In genomic region chr4:72574946-72575345, GRCm38 (mm10) we compare ENCODE assay signal across 32 mouse cellular contexts.
"Had no signal": no experiment of that assay in that cellular context is flagged by ENCODE, and none has a peak within 500 bp of the region (broad histone marks: within the 10 kb centered on the region; RNA-seq: fewer than 3 reads in every experiment).

No protein-coding gene starts in this region.

- H3K9ac ChIP-seq: limb, embryonic 12.5 days; limb, embryonic 13.5 days; limb, embryonic 15.5 days; liver, embryonic 12.5 days; liver, embryonic 13.5 days; liver, embryonic 14.5 days; liver, embryonic 15.5 days; liver, postnatal 0 days; lung, embryonic 14.5 days; lung, embryonic 15.5 days; midbrain, embryonic 12.5 days; midbrain, embryonic 13.5 days; midbrain, embryonic 15.5 days; neural tube, embryonic 12.5 days had no signal

- H3K4me2 ChIP-seq: limb, embryonic 12.5 days; limb, embryonic 13.5 days; limb, embryonic 15.5 days; liver, embryonic 11.5 days; liver, embryonic 12.5 days; liver, embryonic 13.5 days; liver, embryonic 15.5 days; lung, embryonic 14.5 days; lung, embryonic 15.5 days; midbrain, embryonic 11.5 days; midbrain, embryonic 12.5 days; midbrain, embryonic 13.5 days; midbrain, embryonic 15.5 days; neural tube, embryonic 12.5 days had no signal

- DNase-seq: left cerebral cortex, postnatal 4 days; liver; liver, embryonic 13.5 days; liver, postnatal 0 days; lung, adult 18-20 months; lung, adult 2 months; lung, embryonic 14.5 days; lung, postnatal 10 days; lung, postnatal 14 days; lung, postnatal 36 days; lung, postnatal 4 days; midbrain, embryonic 14.5 days had no signal

- H3K9me3 ChIP-seq: limb, embryonic 10.5 days; limb, embryonic 12.5 days; limb, embryonic 13.5 days; limb, embryonic 15.5 days; liver, embryonic 12.5 days; liver, embryonic 13.5 days; liver, embryonic 15.5 days; lung, embryonic 15.5 days; midbrain, embryonic 10.5 days; midbrain, embryonic 12.5 days; midbrain, embryonic 13.5 days; midbrain, embryonic 15.5 days; neural tube, embryonic 12.5 days had no signal

- H3K27me3 ChIP-seq: limb, embryonic 12.5 days; limb, embryonic 13.5 days; limb, embryonic 15.5 days; liver, embryonic 12.5 days; liver, embryonic 13.5 days; liver, embryonic 15.5 days; lung, embryonic 15.5 days; megakaryocyte, embryonic 14.5 days; midbrain, embryonic 12.5 days; midbrain, embryonic 13.5 days; midbrain, embryonic 15.5 days; neural tube, embryonic 12.5 days had no signal

- H3K27ac ChIP-seq: limb, embryonic 10.5 days; limb, embryonic 12.5 days; limb, embryonic 13.5 days; limb, embryonic 15.5 days; liver, embryonic 12.5 days; liver, embryonic 13.5 days; liver, embryonic 14.5 days; liver, embryonic 15.5 days; lung, embryonic 15.5 days; macrophage; midbrain, embryonic 10.5 days; midbrain, embryonic 12.5 days; midbrain, embryonic 13.5 days; midbrain, embryonic 15.5 days; neural tube, embryonic 12.5 days had no signal

- H3K4me1 ChIP-seq: limb, embryonic 15.5 days; liver, embryonic 12.5 days; liver, embryonic 13.5 days; liver, embryonic 15.5 days; lung, embryonic 15.5 days; megakaryocyte, embryonic 14.5 days; midbrain, embryonic 10.5 days; midbrain, embryonic 12.5 days; midbrain, embryonic 13.5 days; midbrain, embryonic 15.5 days; neural tube, embryonic 12.5 days had no signal

- ATAC-seq: liver, embryonic 12.5 days; liver, postnatal 0 days; lung, postnatal 0 days; midbrain, embryonic 13.5 days; midbrain, embryonic 15.5 days; midbrain, embryonic 16.5 days had no signal

- H3K36me3 ChIP-seq: limb, embryonic 10.5 days; limb, embryonic 12.5 days; limb, embryonic 13.5 days; limb, embryonic 15.5 days; liver, embryonic 12.5 days; liver, embryonic 13.5 days; liver, embryonic 15.5 days; lung, embryonic 15.5 days; midbrain, embryonic 10.5 days; midbrain, embryonic 12.5 days; midbrain, embryonic 13.5 days; midbrain, embryonic 15.5 days; neural tube, embryonic 12.5 days had no signal

- H3K4me3 ChIP-seq: limb, embryonic 10.5 days; limb, embryonic 12.5 days; limb, embryonic 13.5 days; limb, embryonic 15.5 days; liver, embryonic 12.5 days; liver, embryonic 13.5 days; liver, embryonic 15.5 days; lung, embryonic 15.5 days; megakaryocyte, embryonic 14.5 days; midbrain, embryonic 10.5 days; midbrain, embryonic 12.5 days; midbrain, embryonic 13.5 days; midbrain, embryonic 15.5 days; myocyte; neural tube, embryonic 12.5 days had no signal
